ENCODE assay signal across 16 mouse cellular contexts in the genomic region with DNA sequence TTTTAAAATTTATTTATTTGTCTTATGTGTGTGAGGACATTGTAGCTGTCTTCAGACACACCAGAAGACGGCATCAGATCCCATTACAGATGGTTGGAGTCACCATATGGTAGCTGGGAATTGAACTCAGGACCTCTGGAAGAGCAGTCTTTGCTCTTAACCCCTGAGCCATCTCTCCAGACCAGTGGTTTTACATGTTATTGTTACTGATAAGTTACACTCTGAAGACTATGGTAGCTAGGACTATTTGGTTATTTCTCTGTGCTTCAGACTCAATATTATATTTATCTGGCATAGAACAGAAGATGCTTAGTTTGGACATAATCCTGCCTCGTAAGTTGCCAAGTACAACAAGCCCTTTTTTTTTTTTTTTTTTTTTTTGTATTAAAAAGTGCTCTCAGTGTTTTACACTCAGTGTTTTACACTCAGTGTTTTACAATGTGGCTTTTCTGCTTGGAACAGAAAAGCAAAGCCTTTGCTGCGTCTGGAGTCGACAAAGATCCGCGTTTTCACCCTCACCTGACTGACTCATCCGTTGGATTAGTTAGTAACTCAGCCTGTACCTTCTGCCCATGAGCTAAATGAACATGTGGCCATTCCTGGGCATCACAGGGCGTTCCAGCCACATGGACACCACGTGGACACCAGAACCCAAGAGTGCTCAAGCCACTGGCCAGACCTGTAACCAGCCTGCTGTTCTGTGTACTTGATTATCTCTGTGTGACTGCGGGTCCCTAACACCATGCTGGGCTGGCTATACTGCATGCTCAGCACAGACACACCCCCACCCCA.
DNase-seq lines count a peak whose midpoint lies in the region; ATAC-seq and TF ChIP-seq lines count a peak whose summit lies in the region.
"Had no signal": no experiment of that assay in that cellular context is flagged by ENCODE, and none has a peak within 500 bp of the region (broad histone marks: within the 10 kb centered on the region; RNA-seq: fewer than 3 reads in every experiment).

No protein-coding gene starts in this region.

- TF ChIP-seq EP300 in MEL (IDR thresholded peaks at IDR 0.05; ENCODE audit: low read depth in 1 of 2, low read length in 2 of 2) = no peak
- TF ChIP-seq EP300 in liver, postnatal 0 days (IDR thresholded peaks at IDR 0.05; ENCODE audit: low read depth) = no peak

- H3K9me3 ChIP-seq in MEL (replicated peaks; ENCODE audit: insufficient read depth, low read length) = no peaks in the 10 kb centered on the region
- H3K9me3 ChIP-seq in liver, postnatal 0 days (ENCODE audit: low read length) = no peaks in the 10 kb centered on the region
- H3K9me3 ChIP-seq: liver, embryonic 15.5 days; midbrain, embryonic 12.5 days; neural tube, embryonic 12.5 days had no signal

- TF ChIP-seq RAD21 in MEL (IDR thresholded peaks at IDR 0.05; ENCODE audit: low read depth, low read length) = no peak

- intact Hi-C loops in gastrocnemius, adult 2 months (cut with DNase I) = loop anchor here (5.0 kb wide), 1 partner anchor 42 kb away; no protein-coding TSS in a partner anchor
- intact Hi-C loops in gastrocnemius, postnatal 36 days (cut with DNase I) = loop anchor here (5.0 to 10.0 kb wide), 3 partner anchors 52 to 375 kb away; no protein-coding TSS in a partner anchor

- ATAC-seq in liver, postnatal 0 days = peak; percentile 31
- ATAC-seq in frontal cortex, adult (ENCODE audit: low TSS enrichment) = no peak
- ATAC-seq: CD4-positive, CD25-positive, alpha-beta regulatory T cell, adult 4 months; inflammation-experienced regulatory T-cells, adult 6 months had no signal

- no peak for TF ChIP-seq POLR2A in MEL (IDR thresholded peaks at IDR 0.05; ENCODE audit: control insufficient read depth in 1 of 2, insufficient read depth in 1 of 2, low read depth in 1 of 2, low read length in 2 of 2, poor library complexity in 1 of 2)
- no peak for TF ChIP-seq POLR2A in kidney, adult 2 months (IDR thresholded peaks at IDR 0.05; ENCODE audit: low read depth, low read length)

- no peak overlapping the region for H3K4me3 ChIP-seq in gastrocnemius, adult 2 months
- peak overlapping the region; percentile 16 to 43 for H3K4me3 ChIP-seq in MEL (ENCODE audit: control insufficient read depth in 1 of 2, insufficient read depth in 1 of 2, low read depth in 2 of 2, low read length in 2 of 2)
- no peak overlapping the region for H3K4me3 ChIP-seq in kidney, adult 2 months (ENCODE audit: insufficient read depth, low read depth, low read length)
- no peak overlapping the region for H3K4me3 ChIP-seq in liver, postnatal 0 days (ENCODE audit: low read depth, low read length)
- H3K4me3 ChIP-seq: liver, embryonic 15.5 days; midbrain, embryonic 12.5 days; neural tube, embryonic 12.5 days had no signal

- no peaks in the 10 kb centered on the region for H3K27me3 ChIP-seq in MEL (ENCODE audit: control insufficient read depth in 1 of 2, insufficient read depth in 2 of 2, low read length in 2 of 2)
- H3K27me3 ChIP-seq in kidney, adult 2 months (replicated peaks; ENCODE audit: control insufficient read depth, insufficient read depth, low read length) = no peaks in the 10 kb centered on the region
- H3K27me3 ChIP-seq in liver, postnatal 0 days (ENCODE audit: insufficient read depth, low read length) = no peaks in the 10 kb centered on the region
- H3K27me3 ChIP-seq: liver, embryonic 15.5 days; midbrain, embryonic 12.5 days; neural tube, embryonic 12.5 days had no signal

- H3K36me3 ChIP-seq in MEL (ENCODE audit: control insufficient read depth in 1 of 2, insufficient read depth in 2 of 2, low read length in 2 of 2) = peaks cover 0 to 29% of the 10 kb centered on the region in 2 experiments; a peak in 2 of 4 replicates
- H3K36me3 ChIP-seq in kidney, adult 2 months (ENCODE audit: control insufficient read depth, insufficient read depth, low read length) = no peaks in the 10 kb centered on the region
- H3K36me3 ChIP-seq in liver, postnatal 0 days (replicated peaks; ENCODE audit: insufficient read depth, low read length) = no peaks in the 10 kb centered on the region
- H3K36me3 ChIP-seq: midbrain, embryonic 12.5 days; neural tube, embryonic 12.5 days had no signal

- peak overlapping the region; percentile 24 for H3K27ac ChIP-seq in gastrocnemius, adult 2 months
- H3K27ac ChIP-seq in MEL (ENCODE audit: control insufficient read depth, low read depth, low read length) = peak overlapping the region; percentile 72
- H3K27ac ChIP-seq in kidney, adult 2 months (ENCODE audit: insufficient read depth, low read depth, low read length) = no peak overlapping the region
- H3K27ac ChIP-seq in liver, postnatal 0 days (ENCODE audit: low read depth) = 0 out of 2 replicates have a peak overlapping the region, but pooled peaks have one; percentile 2
- H3K27ac ChIP-seq: liver, embryonic 15.5 days; midbrain, embryonic 12.5 days; neural tube, embryonic 12.5 days had no signal

- WGBS in kidney, adult 2 months = 46% methylated on average over 10 of the region's 10 CpGs
- 87% methylated on average over 10 of the region's 10 CpGs for WGBS in liver, postnatal 0 days (ENCODE audit: insufficient replicate concordance)

- peak overlapping the region; percentile 41 for H3K9ac ChIP-seq in MEL (ENCODE audit: control insufficient read depth, low read depth, low read length, poor library complexity, severe bottlenecking)
- no peak overlapping the region for H3K9ac ChIP-seq in liver, postnatal 0 days (replicated peaks)
- H3K9ac ChIP-seq: liver, embryonic 15.5 days; midbrain, embryonic 12.5 days; neural tube, embryonic 12.5 days had no signal

- peaks cover 20 to 31% of the 10 kb centered on the region in 2 experiments for H3K4me1 ChIP-seq in MEL (ENCODE audit: control insufficient read depth in 1 of 2, insufficient read depth in 2 of 2, low read length in 2 of 2)
- H3K4me1 ChIP-seq in kidney, adult 2 months (ENCODE audit: control insufficient read depth, insufficient read depth, low read length) = peaks cover 28% of the 10 kb centered on the region
- peaks cover 49% of the 10 kb centered on the region for H3K4me1 ChIP-seq in liver, postnatal 0 days (ENCODE audit: insufficient read depth)

- no peak for TF ChIP-seq CTCF in gastrocnemius, adult 2 months (IDR thresholded peaks at IDR 0.05)
- no peak for TF ChIP-seq CTCF in MEL (IDR thresholded peaks at IDR 0.05 in 2 of 3, conservative IDR thresholded peaks at IDR 0.05 in 1 of 3; ENCODE audit: control insufficient read depth in 1 of 3, insufficient read depth in 1 of 3, low read depth in 2 of 3, low read length in 3 of 3, poor library complexity in 1 of 3, severe bottlenecking in 1 of 3)
- TF ChIP-seq CTCF in kidney, adult 2 months (conservative IDR thresholded peaks at IDR 0.05; ENCODE audit: insufficient read depth, insufficient read length, low read depth, low read length) = no peak
- no peak for TF ChIP-seq CTCF in liver, postnatal 0 days (IDR thresholded peaks at IDR 0.05; ENCODE audit: low read depth)

- H3K4me2 ChIP-seq in liver, postnatal 0 days (ENCODE audit: low read depth, low read length) = no peak overlapping the region
- H3K4me2 ChIP-seq: liver, embryonic 15.5 days; midbrain, embryonic 12.5 days; neural tube, embryonic 12.5 days had no signal

- peaks cover 30% of the 10 kb centered on the region for H3K79me2 ChIP-seq in MEL (ENCODE audit: control insufficient read depth, insufficient read depth, low read length, poor library complexity)

- DNase-seq in gastrocnemius, adult 2 months = no peak
- no peak for DNase-seq in gastrocnemius, postnatal 36 days
- peak; percentile 33 for DNase-seq in MEL (ENCODE audit: low read depth, low spot score)
- peak; percentile 83 for DNase-seq in kidney, adult 2 months
- no peak for DNase-seq in liver, postnatal 0 days
- no peak for DNase-seq in embryo, embryonic 10.5 days (ENCODE audit: low spot score)
- DNase-seq in T-cell, adult 2 months (ENCODE audit: low spot score) = no peak
- DNase-seq: cerebellum, adult 11-12 months; retina, postnatal 1 day; thymus, postnatal 36 days had no signal

TF ChIP-seq in MEL, 35 proteins besides CTCF, POLR2A, EP300 and RAD21:
- TF ChIP-seq GABPA (IDR thresholded peaks at IDR 0.05; ENCODE audit: low read depth, low read length) (no peak), KAT2A (conservative IDR thresholded peaks at IDR 0.05; ENCODE audit: low read depth, low read length) (no peak), MYC (IDR thresholded peaks at IDR 0.05; ENCODE audit: low read depth, low read length) (no peak), CHD1 (IDR thresholded peaks at IDR 0.05; ENCODE audit: low read depth, low read length) (no peak), USF1 (IDR thresholded peaks at IDR 0.05; ENCODE audit: low read depth, low read length) (no peak), MXI1 (IDR thresholded peaks at IDR 0.05; ENCODE audit: low read depth, low read length) (0 out of 2 replicates have a peak, but pooled peaks have one; percentile 47), NRF1 (IDR thresholded peaks at IDR 0.05; ENCODE audit: insufficient read depth, low read depth, low read length, poor library complexity, severe bottlenecking) (no peak), JUND (IDR thresholded peaks at IDR 0.05; ENCODE audit: low read depth, low read length) (no peak), TBP (IDR thresholded peaks at IDR 0.05; ENCODE audit: low read depth, low read length) (peak; percentile 92), SIN3A (IDR thresholded peaks at IDR 0.05; ENCODE audit: low read length) (no peak; the same call in 1 of the 2 replicates), TAL1 (IDR thresholded peaks at IDR 0.05; ENCODE audit: low read length) (no peak), TCF12 (IDR thresholded peaks at IDR 0.05; ENCODE audit: low read depth, low read length) (no peak), HCFC1 (IDR thresholded peaks at IDR 0.05; ENCODE audit: low read depth, low read length) (no peak), POLR2AphosphoS5 (IDR thresholded peaks at IDR 0.05; ENCODE audit: borderline replicate concordance, low read depth, low read length) (no peak), CHD2 (IDR thresholded peaks at IDR 0.05; ENCODE audit: low read length) (no peak), MEF2A (IDR thresholded peaks at IDR 0.05; ENCODE audit: extremely low read depth, insufficient replicate concordance, low read depth, low read length, poor library complexity, severe bottlenecking) (no peak), SMC3 (IDR thresholded peaks at IDR 0.05; ENCODE audit: low read depth, low read length) (no peak), MAFK (IDR thresholded peaks at IDR 0.05; ENCODE audit: borderline replicate concordance, low read depth, low read length) (0 out of 2 replicates have a peak, but pooled peaks have one; percentile 31), ETS1 (IDR thresholded peaks at IDR 0.05; ENCODE audit: low read depth, low read length) (no peak), ZNF384 (IDR thresholded peaks at IDR 0.05; ENCODE audit: low read depth, low read length) (peak; percentile 83), MAX (IDR thresholded peaks at IDR 0.05; ENCODE audit: low read length) (peak; percentile 72), POLR2AphosphoS2 (IDR thresholded peaks at IDR 0.05; ENCODE audit: low read length) (no peak), ZMIZ1 (IDR thresholded peaks at IDR 0.05; ENCODE audit: low read depth, low read length) (no peak)
TF ChIP-seq in MEL: peak in this region for 5.

Comparison
In these comparisons a context has a peak if more than half of its experiments do, and no peak if none do; other contexts are left out.
1. DNase-seq: peak in MEL (single experiment) and kidney, adult 2 months (single experiment); none in gastrocnemius, adult 2 months (single experiment), gastrocnemius, postnatal 36 days (0 of 2), liver, postnatal 0 days (single experiment), embryo, embryonic 10.5 days (single experiment) and T-cell, adult 2 months (single experiment).
2. H3K4me3 ChIP-seq: peak in MEL (2 of 2); none in gastrocnemius, adult 2 months (single experiment), kidney, adult 2 months (single experiment) and liver, postnatal 0 days (single experiment).